8 mouse cellular contexts compared by ENCODE assay signal in the genomic region with DNA sequence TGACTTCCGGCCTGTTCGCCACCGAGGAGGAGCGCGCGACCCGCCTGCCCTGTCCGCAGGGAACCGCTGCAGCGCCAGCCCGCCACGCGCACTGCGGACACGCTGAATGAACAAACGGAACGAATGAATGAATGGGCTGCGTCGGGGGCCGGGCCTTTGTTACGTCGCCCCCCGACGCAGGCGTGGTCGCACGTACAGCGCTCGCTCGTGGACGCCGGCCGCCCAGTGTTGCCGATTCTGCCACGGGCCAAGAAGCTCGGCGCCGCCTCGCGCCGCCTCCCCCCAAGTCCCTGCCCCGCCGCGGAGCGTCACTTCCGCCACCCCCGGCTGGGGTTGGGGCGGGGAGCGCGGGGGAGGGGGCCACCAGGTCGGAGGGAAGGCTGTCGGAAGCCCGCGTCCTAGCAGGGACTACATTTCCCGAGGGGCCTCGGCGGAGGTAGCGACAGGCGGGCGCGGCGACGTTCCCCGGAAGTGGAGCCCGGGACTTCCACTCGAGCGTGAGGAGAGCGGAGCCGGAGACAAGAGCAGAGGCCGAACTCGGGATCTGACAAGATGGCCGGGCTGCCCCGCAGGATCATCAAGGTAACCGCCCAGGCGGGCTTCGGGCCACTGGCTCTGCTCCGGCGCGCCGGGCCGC. TPM values are rescaled to one million over a fixed set of nuclear protein-coding genes. Genes with fewer than 3 reads are reported as not detected.
DNase-seq lines count a peak whose midpoint lies in the region; ATAC-seq lines count a peak whose summit lies in the region.

A gene (plus strand): TSS at position 490 of the 637 bp plus-strand sequence.

- peak; percentile 99 for DNase-seq in NIH3T3 (ENCODE audit: low read depth)
- peak; percentile 99 to 100 for DNase-seq in cerebellum, postnatal 10 days
- DNase-seq in frontal cortex, postnatal 10 days (ENCODE audit: low spot score in 2 of 2): peak; percentile 98
- peak; percentile 97 to 99 for DNase-seq in layer of hippocampus, postnatal 14 days (ENCODE audit: low spot score in 2 of 2)
- DNase-seq in lung, postnatal 14 days: peak; percentile 96
- DNase-seq in retina, adult 2 months (ENCODE audit: low read depth, low spot score): peak; percentile 93
- DNase-seq in thymus, postnatal 36 days: peak; percentile 97 to 99

- H3K9ac ChIP-seq in hindbrain, embryonic 12.5 days: peak within 1 kb of the TSS; percentile 96

- under 1% methylated on average over 80 of the region's 81 CpGs for WGBS in hindbrain, embryonic 12.5 days

- H3K27me3 ChIP-seq in hindbrain, embryonic 12.5 days: no peaks in the 10 kb centered on the region

- peak within 1 kb of the TSS; percentile 96 for H3K4me3 ChIP-seq in hindbrain, embryonic 12.5 days

- no peaks in the 10 kb centered on the region for H3K9me3 ChIP-seq in hindbrain, embryonic 12.5 days (replicated peaks)

- peaks cover 15% of the 10 kb centered on the region for H3K4me1 ChIP-seq in hindbrain, embryonic 12.5 days

- peak within 1 kb of the TSS; percentile 97 for H3K27ac ChIP-seq in hindbrain, embryonic 12.5 days

- H3K36me3 ChIP-seq in hindbrain, embryonic 12.5 days: no peaks in the 10 kb centered on the region

- peak within 1 kb of the TSS; percentile 65 for H3K4me2 ChIP-seq in hindbrain, embryonic 12.5 days (replicated peaks)

- ATAC-seq in hindbrain, embryonic 12.5 days (ENCODE audit: low FRiP score): peak; percentile 97

RNA-seq across cellular contexts. Expression of the gene that starts here (rescaled TPM):
- polyA plus RNA-seq in hindbrain, embryonic 12.5 days (2016; fragmentation: Nextera tagmentation; extraction: Ambion mirVana): 367 and 390 TPM in 2 replicates
- 100 to 1,000 TPM; 203 to 205 TPM for total RNA-seq in layer of hippocampus, postnatal 14 days (2021)

Comparison
In these comparisons a context has a peak if more than half of its experiments do, and no peak if none do; other contexts are left out.
1. Peak in every context shown above with its lines: DNase-seq, ATAC-seq, H3K4me3 ChIP-seq and H3K27ac ChIP-seq.